Mouse (Mus musculus) adrenal gland, postnatal 14 days (tissue): ENCODE measurements around the gene Ptgdr2. TPM values are rescaled to one million over a fixed set of nuclear protein-coding genes. Genes with fewer than 3 reads are reported as not detected.
A peak's percentile ranks its signal among the peaks of the same experiment; 100 is the strongest.

Experiments
- DNase-seq: peaks from one replicate; pipeline ENCODE4 v3.0.0; 2021; ENCODE audit warnings: mixed read lengths
- long read RNA-seq, 2 experiments: library from polyadenylated mRNA; stranded (forward); transcript quantifications; one replicate each; pipeline ENCODE4 v2.0.0; 2021
- total RNA-seq: library from RNA; stranded (reverse); gene quantifications from 2 replicates; pipeline ENCODE4 v1.2.3, GENCODE M21; 2021

The Ptgdr2 gene
- total RNA-seq = not detected in 2 replicates
- long read RNA-seq, experiment 1 = 0 reads
- long read RNA-seq, experiment 2, partial matches to known transcripts = 0 of 1 reads
- long read RNA-seq, experiment 2, other reads (novel, unspliced or antisense) = 1 of 1 reads

DNA sequence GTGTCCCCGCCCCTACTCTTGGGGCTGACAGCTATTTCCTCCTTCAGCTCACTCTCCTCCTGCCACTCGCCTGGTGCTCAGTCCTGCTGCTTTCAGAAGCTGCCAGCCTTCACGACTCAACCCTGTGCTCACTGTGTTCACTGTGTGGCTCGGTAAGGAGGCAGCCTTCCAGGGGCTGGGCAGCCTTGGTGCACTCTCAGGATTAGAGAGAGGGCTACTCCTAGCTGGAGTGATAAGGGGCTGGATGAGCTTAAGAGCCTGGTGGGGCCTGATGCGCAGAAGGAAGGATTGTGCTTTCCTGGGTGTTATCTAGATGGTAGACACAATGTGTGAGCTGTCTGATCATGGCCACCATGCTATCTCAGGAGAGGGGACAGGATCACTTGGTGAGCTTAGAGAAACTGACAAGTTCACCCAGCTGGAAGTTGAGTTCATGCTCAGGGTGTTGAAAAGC is at the start of gene Ptgdr2:
Gene Ptgdr2, plus strand, starts transcription at position 51 of the 454 bp plus-strand sequence.
- DNase-seq = no peak

DNA sequence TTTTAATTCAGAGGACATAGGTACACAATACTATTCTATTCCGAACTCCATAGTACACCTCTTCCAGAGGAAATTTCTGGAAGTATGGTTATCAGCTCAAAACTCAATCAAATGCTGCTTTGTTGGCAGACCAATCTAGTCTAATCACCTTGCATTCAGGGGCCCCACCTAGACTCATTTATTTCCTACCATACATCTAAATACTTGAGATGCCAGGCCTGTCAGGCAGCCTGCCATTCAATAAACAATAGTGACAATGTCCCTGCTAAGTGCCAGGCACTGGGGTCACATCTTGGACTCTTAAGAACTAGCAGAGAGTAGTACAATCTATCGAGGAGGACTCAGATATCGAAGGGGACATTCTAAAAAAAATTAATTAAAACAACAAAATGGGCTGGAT is 44.8 kb upstream of the Ptgdr2 start:
- DNase-seq = no peak

DNA sequence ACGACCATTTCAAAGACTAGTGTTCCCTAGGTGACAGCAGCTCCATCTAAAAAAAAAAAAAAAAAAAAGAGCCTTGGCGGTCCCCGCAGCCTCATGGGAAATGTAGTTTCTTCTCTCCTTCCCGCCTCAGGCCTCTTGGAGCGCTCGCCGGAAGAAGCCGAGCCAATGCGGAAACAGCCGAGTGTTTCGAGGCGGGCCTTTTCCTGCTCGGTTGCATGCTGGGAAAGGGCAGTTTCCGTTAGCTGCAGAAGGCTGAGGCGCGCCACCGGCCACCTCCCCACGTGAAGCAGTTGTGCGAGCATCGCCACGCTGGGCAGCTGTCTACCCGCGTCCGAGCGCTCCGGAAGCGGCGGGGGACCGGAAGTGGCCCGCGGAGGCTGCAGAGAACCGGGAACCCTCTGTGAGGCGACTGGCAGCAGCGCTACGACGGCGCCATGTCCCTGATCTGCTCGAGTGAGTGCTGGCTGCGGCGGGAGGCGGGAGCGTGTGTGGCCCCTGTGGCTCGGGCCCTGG is 41.9 kb upstream of the Ptgdr2 start, which contains the start of gene Prpf19:
Gene Prpf19, plus strand, starts transcription at position 216 of the 513 bp plus-strand sequence.
- DNase-seq = peak; percentile 98

DNA sequence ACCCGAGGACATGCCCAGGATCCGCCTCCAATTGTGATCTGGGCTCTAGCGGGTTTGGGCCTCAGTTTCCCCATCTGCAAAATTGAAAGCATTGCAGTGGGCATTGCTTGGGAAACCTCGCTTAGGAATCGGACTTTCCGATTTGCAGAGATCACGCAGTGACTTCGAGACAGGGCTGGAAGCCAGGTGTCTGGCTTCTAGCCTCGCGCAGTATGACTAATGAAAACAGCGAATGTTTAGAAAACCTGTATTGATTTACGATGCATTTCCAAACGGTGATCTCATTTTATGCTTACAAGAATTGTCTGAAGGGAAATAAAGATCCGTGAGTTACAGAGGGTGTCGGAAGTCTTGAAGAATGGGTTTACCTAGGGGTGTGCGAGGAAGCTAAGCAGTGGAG is 41.3 kb upstream of the Ptgdr2 start:
- DNase-seq = peak; percentile 64

DNA sequence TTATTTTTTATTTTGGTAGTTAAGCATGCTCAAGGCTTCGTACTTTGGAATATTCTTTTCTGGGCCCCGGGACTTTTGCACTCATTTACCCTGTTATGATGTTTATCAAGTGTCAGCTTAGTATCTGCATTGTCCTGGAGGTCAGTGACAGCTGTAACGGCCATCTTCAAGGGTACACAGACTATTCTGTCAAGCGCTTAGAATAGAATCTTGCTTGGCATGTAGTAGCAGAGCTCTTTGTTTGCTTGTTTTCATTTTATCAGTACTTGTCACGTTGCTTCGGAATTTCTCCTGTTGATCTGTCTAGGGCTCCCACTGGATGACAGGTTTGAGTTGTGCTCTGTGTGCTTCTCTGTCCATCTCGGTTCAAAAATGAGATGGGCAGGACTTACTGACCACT is 40.1 kb upstream of the Ptgdr2 start:
- DNase-seq = no peak

DNA sequence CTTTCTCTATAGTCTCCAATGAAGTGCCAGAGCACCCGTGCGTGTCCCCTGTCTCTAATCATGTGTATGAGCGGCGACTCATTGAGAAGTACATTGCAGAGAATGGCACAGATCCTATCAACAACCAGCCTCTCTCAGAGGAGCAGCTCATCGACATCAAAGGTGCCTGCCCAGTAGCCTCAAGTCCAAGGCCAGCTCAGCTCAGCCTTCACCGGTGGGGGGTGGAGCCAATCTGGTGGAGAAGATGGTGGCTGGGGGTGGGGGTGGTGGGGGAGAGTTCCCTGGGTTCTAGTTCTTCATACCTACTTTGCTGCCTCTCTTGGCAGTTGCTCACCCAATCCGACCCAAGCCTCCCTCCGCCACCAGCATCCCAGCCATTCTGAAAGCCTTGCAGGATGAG is 39.5 kb upstream of the Ptgdr2 start:
- DNase-seq = peak; percentile 62

DNA sequence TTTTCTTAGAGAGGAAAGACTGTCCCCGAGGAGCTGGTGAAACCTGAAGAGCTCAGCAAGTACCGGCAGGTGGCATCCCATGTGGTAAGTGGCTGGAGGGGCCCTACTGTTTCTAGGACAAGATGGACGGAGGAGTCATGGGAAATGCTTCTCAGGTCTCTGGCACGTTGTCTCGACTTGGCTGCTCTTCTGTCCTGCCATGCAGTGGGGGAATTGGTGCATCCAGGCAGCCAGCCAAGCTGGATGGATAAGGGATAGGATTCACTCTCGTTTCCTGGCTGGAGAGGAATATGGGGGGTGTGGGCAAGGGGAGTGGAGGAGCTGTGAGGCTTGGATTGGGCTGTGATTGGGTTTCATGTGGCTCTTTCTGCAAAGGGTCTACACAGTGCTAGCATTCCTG is 36.6 kb upstream of the Ptgdr2 start:
- DNase-seq = no peak

DNA sequence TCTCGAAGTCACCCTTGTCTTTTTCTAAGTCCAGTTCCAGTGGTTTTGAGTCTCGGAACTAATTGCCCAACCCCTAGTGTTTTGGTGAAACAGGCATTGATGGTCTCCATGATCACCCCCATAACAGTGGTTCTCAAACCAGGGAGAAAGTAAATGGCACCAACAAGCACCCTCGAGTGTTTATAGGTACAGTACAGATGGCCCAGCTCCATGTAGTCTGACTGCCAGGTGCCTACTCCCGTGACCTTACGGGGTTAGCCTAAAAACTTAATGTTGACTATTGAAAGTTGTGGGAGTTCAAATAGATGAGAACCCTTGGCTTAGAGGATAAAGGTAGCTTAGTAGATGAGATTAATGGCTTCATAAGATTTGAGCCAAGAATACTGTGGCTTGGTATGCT is 35.9 kb upstream of the Ptgdr2 start:
- DNase-seq = no peak

DNA sequence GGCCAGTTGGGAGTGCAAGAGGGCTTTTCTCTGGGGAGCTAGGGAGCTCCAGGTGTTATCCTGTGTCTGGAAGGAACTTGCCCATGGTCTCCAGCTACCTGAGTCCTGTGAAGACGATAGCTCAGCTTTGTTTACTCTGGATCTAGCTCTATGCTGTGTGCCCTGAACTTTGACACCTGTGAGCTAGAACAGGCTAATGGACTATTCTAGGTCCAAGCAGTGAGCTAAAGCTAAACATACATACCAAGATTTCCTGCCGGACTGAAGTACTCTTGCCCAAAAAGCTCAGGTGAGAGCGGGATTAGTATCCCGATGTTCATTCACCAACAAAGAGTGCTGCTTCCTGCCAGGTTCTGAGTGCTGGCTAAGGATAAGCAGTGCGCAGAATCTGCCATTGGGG is 32.4 kb upstream of the Ptgdr2 start:
- DNase-seq = no peak

DNA sequence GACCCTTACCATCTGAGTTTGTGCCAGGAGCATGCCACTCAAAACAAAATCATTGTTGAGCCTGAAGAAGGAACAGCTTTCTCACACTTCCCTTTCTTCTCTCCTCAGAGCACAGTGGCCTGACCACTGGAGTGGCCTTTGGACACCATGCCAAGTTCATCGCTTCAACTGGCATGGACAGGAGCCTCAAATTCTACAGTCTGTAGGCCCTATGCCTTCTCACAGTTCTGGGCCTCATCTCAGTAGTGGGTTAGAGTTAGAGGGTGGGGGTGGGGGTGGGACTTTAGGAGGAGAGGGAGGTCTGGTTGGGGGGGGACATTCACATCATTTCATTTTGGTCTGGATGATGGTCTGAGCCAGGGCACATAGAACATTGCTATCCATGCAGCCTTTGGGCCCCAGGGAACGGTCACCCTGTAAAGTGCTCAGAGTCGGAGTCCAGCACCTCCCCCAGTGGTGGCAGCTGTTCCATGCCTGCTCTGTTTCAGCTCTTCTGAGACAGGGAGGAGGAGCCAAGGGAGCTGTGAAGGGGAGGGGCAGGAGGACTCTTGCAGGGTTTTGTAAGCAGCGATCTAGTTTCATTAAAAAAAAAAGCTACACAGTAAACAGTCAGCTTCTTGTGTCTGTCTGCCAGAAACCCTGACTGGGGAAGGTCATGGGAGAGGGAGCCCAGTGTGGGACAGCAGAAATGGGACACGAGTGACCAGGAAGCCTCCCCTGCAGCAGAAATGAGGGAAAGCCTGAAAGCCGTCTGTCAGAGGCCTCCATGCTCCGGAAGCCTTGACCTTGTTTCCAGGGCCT is 31.8 kb upstream of the Ptgdr2 start:
- peak; percentile 88 for DNase-seq

DNA sequence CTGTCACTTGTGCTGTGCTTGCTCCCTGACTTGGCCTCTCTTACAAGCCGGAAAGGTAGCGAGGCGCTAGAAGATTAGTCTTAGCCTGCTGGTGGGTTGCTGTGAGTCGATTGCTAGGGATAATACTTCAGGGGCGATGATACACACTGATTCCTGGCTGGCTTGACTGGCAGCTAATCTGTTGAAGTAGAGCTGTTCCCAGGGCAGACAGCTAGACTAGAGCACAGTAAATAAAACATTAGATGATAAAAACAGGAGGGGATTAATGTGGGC is 31.3 kb upstream of the Ptgdr2 start:
- DNase-seq = no peak

DNA sequence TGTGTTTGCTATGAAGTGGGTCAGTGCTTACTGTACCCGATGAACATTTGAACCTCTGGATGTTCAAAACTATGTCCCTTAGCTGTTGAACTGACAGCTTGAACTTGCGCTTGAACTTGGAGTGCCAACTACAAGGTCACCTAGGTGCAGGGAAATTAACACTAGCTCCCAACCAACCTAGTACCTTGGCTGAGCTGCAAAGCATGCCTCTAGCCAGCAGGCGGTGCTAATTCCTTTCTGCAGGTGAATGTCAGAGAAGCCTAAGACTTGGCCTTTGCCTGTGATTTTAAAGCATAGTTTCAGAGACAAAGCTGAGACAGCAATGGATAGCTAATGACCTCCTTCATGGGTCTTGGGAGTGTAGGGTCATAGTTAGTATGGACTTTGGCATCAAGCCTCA is 29.1 kb upstream of the Ptgdr2 start:
- peak; percentile 74 for DNase-seq

DNA sequence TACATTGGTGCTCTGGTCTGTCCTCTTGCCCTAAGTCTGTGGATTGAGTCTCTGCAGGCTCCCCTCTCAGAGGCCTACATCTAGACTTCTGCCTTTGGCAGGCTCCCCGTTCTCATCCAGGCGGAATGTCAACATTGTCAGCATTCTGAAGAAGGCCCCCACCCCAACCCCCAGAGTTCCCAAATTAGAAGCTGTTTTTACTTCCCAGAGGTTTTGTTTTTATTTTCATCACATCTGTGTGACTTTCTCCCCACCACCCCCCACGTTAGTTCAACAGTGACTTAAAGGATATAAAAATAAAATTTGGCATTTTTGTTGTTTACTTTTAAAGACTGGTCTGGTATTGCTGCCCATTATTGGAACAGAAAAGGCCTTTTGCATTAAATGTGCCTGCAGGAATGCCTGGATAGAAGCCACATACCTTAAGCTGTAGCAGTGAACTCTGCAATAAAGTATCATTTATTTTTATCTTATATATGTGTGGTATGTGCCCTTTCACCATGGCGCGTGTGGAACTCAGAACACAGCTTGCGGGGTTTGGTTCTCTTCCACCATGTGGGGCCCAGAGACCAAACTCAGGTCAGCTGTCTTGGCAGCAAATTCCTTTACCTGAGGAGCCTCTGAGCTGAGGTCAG is 27.8 kb upstream of the Ptgdr2 start:
- DNase-seq = no peak

DNA sequence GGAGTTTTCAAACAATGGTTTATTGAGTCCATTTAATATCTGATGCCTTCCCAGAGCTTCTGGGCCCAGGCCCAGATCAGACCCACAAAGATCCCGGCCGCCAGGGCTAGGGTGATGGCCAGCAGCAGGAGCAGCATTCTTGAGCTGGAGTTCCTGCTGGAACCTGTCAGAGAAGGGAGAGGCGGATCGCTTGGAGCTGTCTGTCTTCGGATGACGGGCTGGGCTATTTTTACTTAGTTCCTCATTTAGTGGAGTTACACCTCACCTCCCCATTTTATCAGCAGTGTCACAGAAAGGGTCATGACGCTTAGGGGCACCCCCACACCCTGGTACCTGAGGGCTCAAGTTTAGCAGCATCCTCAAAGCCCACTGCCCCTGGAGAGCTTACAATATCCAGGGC is 22.7 kb upstream of the Ptgdr2 start:
- DNase-seq = no peak

DNA sequence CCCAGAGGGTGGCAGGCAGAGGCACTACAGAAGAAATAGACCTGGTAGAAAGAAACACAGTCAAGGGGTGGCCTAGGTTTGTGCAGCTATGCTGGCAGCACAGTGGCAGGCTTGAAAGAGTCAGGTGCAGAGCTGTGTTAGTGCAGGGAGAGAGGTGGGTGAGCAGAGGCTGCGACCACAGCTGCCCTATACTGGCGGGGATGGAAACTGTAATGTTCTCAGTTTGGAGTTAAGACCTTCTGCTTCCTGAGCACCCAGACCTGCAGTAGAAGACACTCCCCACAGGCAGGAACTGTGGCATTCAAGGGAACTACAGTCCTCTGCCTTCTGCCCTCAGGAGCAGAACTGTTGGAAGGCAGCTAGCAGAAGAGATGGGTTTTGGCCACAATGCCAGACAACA is 22.1 kb upstream of the Ptgdr2 start:
- DNase-seq = no peak

DNA sequence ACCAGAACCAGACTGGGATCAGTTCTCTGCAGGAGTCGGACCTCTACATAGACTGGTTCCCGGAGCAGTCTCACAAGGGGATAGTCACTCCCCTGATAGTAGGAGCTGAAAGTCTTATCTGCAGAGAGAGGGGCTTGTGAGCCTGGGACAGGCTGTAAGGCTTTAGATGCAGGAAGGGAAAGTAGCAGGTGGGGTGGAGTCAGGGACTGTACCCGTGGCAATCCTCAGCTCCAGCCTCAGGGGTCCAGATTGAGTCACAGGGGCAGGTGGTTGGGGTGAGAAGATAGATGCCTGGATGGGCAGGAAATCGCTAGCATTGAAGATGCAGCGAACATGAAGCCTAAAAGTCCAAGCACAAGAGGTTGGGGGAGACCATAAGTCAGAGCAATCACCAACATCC is 20.5 kb upstream of the Ptgdr2 start:
- no peak for DNase-seq

DNA sequence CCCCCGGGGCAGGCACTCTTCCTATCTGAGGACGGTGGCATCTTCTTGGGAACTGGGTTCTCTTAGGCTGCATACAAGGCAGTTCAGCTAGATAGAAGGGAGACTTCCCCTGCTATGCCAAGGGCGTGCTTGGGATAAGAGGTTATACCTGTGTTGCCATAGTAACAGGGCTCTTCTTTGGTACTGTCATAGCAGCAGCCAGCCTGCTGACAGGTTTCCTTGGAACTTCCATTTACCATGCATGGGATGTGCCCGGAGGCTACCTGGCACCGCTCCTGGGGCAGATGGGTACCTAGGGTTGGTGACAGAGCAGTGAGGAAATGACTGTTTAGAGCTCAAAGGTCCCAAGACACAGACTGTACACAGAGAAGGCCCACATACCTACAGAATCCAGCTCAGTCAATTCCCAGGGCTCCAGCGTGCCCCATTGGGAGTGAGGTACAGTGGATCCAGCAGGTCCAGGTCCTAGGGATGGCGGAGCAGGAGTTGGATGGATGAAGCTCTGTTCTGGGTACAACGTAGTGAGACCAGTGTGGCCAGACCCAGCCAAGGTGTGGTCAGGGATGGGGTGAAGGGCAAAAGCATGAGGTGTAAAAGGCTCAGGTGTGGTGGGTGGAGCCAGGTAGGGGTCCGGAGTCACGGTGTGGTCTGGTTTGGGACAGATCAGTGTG is 18.5 kb upstream of the Ptgdr2 start:
- no peak for DNase-seq

DNA sequence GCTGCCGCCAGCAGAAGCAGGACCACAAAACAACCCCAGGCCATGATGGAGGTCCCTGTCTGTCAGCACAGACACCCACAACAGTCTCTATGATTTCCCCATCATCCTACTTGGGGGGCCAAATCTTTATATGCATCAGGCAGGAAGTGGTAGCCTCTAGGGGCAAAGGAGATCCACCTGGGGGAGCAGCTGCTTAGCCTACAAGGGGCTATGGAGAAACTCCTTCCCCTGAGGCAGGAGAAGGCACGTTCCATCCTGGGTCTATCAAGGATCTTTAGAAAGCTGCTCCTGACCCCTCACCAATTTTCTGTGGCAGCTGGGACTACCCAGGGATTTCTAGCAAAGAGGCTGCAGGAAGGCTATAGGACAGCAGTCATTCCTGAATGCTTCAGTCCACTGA is 16.4 kb upstream of the Ptgdr2 start, which contains the start of gene Zp1:
Gene Zp1, minus strand, starts transcription at position 101 of the 400 bp plus-strand sequence.
- DNase-seq = no peak

DNA sequence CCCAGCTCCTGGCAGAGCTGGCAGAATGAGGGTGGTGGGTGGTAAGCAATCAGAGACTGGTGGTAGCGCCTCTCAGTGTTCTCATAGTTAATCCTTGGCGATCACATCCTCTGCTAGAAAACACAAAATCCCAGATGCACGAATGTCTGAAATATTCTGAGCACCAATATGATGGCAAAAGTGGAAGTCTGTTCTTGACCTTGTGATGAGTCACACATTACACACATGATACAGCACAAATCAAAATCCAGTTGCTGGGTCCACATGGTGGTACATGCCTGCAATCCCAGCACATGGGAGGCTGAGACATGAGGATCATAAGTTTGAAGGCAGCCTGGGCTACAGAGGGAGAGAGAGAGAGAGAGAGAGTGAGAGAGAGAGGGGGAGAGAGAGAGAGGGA is 15.9 kb upstream of the Ptgdr2 start:
- DNase-seq = no peak

DNA sequence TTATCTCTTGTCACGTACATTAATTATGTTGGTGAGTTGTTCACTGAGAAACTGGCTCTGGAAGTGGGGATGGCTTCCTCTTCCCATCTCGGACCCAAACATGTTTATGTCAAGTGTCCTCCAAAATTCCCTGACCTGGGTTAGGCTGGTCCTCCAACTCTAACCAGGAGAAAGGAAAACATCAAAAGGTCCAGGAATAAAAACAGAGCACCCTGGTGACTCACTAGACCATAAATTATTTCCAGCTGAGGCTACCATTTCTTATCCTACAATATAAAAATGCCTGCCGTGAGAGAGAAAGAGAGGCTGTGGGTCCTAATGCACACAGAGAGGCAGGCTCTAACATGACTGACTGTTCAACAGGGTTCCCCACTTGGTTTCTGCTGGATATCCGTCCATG is 12.7 kb upstream of the Ptgdr2 start:
- DNase-seq = no peak

DNA sequence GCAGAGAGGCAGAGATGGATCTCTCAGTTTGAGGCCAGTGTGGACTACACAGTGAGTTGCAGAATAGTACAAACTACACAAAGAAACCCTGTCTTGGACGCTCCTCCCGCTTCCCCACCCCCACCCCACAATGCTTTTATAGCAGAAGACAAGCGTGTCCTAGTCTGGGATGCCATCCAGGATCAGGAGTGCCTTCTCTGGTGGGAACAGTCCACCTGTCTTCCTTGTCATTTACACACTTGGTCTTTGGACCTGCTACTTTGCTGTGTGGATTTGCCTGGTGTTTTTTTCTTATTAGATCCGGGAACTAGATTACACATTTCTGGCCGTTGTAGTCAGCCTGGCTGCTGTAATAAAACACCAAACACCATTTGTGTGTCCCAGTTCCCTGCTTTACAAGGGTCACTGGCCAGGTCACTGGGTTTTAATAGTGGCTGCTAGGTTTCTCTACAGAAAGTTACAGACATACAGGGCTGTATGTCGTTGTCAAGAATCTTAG is 10.8 kb upstream of the Ptgdr2 start:
- no peak for DNase-seq

DNA sequence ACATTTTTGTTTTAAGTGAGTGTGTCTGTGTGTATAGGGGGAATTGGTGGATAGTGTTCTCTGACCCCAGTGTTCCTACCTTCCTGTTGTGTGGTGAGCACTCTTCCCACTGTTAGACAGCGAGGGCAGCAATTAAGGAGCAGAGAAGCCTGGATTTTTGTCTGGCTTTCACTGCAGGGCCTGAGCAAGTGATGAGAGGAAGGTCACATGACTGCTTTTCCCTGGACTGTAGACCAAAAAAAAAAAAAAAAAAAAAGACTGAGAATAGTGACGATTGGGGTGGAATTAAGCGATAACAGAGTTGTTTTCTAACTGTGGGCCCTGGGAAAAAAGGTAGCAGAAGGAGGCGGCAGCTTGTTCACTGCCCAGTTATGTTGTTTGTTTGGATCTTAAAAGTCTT is 10.3 kb upstream of the Ptgdr2 start:
- DNase-seq = no peak

DNA sequence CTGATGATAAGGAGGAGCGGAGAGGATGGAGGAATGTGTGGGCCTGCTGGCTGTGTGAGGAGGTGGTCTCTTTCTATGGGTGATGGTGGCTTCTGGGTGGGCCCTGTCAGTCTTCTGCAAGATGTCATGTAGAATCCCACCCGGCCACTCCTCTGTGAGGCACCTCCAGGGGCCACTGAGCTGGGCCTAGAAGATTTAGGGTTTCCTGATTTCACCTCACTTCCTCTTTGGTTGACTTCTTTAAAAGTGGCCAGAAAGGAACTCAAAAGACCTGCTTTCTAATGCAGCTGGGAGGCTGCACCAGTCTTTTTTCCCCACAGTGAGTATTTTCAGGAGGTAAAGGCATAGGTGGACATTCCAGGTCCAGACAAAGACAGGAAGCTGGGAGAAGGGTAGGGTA is 6.3 kb upstream of the Ptgdr2 start:
- DNase-seq = no peak
